Mouse (Mus musculus): Measurements from ENCODE around the gene Nlrx1.
A peak's percentile ranks its signal among the peaks of the same experiment; 100 is the strongest.
"Not testable (repeated sequence)": the region's sequence is repeated elsewhere in the genome, so short reads cannot be mapped to it uniquely, and the experiment has no call there.

The Nlrx1 gene

GRCm38 (mm10) chr9:44268432-44268831 is at the start of gene Nlrx1:
Gene Nlrx1 (minus strand): TSS chr9:44268599.
- DNase-seq (ENCODE audit: low spot score) = no peak

DNA sequence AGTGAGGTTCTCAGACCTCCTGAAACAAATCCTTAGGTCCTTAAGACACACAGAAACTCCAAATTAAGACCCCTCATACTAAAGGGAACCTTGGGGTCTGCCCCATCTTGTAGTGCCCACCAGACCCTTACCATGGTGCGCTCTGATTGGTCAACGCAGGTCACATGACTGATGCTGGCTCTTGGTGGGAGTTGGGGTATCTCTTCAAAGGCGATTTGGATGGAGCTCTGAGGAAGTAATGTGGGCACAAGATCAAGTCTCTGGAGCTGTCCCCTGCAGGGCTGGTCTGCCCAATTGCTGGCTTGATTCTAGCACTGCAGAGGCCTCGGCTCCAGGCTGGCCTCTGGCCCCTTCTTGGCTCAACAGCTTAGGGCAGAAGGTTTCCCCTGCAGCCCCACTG is 49.1 kb upstream of the Nlrx1 start:
- no peak for DNase-seq (ENCODE audit: low spot score)

- DNase-seq (ENCODE audit: low spot score) = no peak
These were observed 46.5 kb upstream of the Nlrx1 start for GRCm38 (mm10) chr9:44314910-44315309.

GRCm38 (mm10) chr9:44314257-44314547 is 45.8 kb upstream of the Nlrx1 start:
- no peak for DNase-seq (ENCODE audit: low spot score)

DNA sequence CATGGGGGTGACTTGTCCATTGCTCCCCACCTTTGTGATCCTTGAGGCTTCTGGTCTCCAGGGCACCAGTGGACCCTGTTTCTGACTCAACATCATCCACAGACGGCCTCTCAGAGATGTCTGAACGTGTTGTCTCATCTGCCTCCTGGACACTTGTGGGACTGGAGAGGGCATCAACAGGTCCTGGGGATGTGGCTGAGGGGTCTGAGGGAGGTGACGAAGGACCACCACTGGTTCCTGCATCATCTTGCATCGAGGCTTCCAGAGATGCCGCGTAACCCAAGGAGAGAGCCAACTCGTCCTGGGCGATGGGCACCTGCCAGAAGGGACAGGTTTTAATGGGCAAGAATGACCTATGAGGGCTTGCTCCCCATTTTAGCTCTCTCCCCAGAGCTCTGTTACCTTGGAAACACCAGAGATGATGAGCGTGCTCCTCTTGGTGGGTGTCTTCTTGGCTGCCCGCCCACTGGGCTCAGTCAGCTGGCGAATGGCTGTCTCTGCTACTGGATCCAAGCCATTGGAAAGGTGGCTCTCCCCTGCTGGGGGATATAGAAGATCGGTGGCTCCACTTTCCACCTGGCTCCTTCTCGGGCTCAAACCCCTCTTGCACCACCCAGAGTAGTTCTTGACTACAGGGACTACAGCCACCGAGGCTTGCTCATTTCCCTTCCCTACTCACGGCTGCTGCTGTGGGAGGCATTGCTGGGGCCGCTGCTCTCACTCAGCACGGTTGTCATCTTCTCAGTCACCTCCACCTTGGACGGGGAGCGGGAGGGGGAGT is 45.3 kb upstream of the Nlrx1 start:
- DNase-seq (ENCODE audit: low spot score) = no peak

GRCm38 (mm10) chr9:44311136-44312134 is 43.0 kb upstream of the Nlrx1 start:
- no peak for DNase-seq (ENCODE audit: low spot score)

DNA sequence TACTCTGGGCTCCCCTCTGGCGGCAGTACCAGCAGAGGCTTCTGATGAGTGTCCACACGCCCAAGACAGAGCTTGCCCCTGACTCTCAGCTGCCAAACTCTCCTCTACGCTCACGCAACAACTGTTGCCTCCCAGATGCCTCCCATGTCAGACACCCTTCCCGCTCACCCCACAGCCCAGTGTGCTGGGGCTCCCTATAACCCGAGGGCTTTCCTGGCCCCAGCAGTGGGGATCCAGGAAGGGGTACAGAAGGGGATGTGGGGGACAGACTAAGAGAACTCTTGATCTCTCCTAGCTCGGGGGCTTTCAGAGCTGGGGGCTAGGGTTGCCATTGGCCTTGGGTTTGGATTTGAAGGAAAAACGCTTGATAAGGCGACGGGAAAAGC is 42.3 kb upstream of the Nlrx1 start:
- DNase-seq (ENCODE audit: low spot score) = no peak

- DNase-seq (ENCODE audit: low spot score) = no peak
These were observed 41.4 kb upstream of the Nlrx1 start for GRCm38 (mm10) chr9:44309756-44310155.

DNA sequence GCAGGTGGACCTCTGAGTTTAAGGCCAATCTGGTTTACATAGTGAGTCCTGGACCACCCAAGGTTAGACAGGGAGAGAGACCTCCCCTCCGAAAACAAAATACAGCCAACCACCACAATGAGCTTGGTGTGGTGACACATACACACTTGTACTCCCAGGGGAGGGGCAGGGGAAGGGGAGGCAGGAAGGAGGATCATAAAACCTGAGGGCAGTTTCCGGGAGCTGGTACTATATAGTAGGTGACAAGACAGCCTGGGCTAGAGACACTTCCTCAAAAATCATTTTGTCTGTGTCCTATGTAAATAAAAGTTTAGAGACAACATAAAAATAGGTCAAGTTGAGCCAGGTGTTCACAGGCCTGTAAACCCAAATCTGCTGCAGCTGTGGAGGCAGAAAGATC is 38.8 kb upstream of the Nlrx1 start:
- DNase-seq (ENCODE audit: low spot score) = no peak

- DNase-seq (ENCODE audit: low spot score) = no peak
These were observed 38.1 kb upstream of the Nlrx1 start for GRCm38 (mm10) chr9:44306532-44306931.

- peak; percentile 100 for DNase-seq (ENCODE audit: low spot score)
These were observed 37.2 kb upstream of the Nlrx1 start, which contains the start of gene Hinfp for GRCm38 (mm10) chr9:44305466-44306079. Gene Hinfp (minus strand): TSS chr9:44305671.

DNA sequence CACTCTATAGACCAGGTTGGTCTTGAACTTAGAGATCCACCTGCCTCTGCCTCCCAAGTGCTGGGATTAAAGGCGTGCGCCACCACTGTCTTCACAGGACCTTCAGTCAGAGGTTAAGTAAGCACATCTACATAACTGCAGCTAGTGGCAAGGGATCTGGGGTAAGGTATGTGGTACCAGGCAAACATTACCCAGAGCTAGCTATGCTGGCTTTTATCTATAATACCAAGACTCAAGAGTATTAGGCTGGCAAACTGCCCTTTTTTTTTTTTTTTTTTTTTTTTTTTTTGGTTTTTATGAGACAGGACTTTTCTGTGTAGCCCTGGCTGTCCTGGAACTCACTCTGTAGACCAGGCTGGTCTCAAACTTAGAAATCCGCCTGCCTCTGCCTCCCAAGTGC is 31.6 kb upstream of the Nlrx1 start:
- DNase-seq (ENCODE audit: low spot score) = not testable (repeated sequence)

- DNase-seq (ENCODE audit: low spot score) = no peak
These were observed 24.1 kb upstream of the Nlrx1 start for GRCm38 (mm10) chr9:44292490-44292889.

GRCm38 (mm10) chr9:44288959-44289291 is 20.5 kb upstream of the Nlrx1 start:
- DNase-seq (ENCODE audit: low spot score) = no peak

DNA sequence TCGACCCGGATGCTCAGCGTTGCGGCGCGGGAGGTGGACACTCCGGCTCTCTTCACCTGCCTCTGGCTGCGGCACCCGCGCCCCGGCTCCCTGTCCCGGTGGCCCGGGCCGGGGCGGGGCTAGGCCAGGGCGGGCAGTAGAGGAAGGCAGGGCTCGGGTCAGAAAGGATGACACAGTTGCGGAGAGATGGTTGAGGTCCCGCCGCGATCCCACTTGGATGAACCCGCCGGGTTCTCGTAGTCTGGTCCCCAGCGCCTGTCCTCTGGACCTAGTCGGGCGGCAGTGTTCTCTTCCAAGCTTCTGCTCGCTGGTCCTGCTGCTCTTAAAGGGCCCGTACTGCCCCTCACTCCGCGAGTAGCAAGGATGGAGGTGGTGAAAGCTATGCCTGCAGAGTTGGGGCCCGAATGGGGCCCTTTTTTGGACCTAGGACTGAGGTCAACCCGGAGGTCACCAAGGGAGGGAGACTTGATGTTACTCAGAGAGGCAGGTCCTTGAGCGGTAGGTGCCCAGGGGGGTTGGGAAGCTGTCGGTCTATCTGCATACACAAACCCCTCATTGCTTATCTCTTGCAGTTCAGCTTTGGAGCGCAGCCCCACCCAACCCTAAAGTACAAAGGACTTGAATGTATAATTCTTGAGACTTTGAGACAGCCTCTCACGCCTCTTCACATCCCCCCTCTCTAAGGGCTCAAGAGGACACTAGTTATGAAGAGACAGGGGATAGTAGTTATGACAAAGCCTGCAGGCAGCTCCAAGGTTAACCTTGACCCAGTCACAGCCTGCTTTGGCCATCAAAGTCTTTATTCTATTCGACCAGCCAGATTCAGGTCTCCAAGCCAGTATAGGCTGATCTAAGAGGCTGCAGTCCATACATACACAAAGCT is 19.9 kb upstream of the Nlrx1 start, which contains the start of gene Abcg4:
Abcg4 (minus strand) TSS at position 540 of the 883 bp plus-strand sequence.
- DNase-seq (ENCODE audit: low spot score) = no peak

GRCm38 (mm10) chr9:44287401-44288075 is 19.1 kb upstream of the Nlrx1 start:
- peak; percentile 30 for DNase-seq (ENCODE audit: low spot score)

GRCm38 (mm10) chr9:44287003-44287400 is 18.6 kb upstream of the Nlrx1 start:
- DNase-seq (ENCODE audit: low spot score) = no peak

GRCm38 (mm10) chr9:44286256-44286850 is 18.0 kb upstream of the Nlrx1 start:
- DNase-seq (ENCODE audit: low spot score) = no peak

DNA sequence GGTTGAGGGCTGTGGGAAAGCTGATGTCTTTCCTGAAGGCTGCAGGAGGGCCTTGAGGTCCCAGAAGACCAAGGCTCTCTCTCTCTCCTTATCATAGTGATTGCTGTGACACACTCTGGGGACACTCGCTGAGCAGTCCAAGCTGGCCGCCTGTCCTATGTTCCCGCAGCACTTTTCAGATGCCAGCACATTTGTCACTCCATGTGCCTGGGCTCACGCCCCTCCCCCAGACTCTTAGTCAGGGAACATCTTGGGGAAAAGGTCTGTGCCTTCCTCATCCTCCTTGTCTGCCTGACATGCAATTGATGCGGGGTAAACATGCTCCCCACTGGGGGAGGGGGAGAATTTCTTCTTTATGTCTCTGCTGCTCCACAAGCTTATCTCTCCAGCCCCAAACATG is 14.8 kb upstream of the Nlrx1 start:
- no peak for DNase-seq (ENCODE audit: low spot score)

DNA sequence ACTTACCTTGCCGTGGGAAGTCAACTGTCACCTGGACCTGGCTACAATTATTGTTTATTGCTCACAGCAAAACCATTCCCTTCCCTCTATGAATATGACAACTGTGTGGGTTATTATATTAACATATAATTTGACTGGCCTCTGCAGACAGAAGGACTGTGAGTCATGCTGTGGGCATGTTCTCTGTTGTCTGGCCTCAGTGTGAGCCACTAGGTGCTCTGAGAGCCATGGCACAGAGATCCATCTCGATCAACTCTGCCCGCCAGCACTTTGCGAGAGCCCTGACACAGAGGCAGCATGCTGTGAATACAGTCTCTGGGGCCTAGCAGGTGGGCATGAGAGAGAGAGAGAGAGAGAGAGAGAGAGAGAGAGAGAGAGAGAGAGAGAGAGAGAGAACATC is 1.6 kb upstream of the Nlrx1 start:
- no peak for DNase-seq (ENCODE audit: low spot score)

DNA sequence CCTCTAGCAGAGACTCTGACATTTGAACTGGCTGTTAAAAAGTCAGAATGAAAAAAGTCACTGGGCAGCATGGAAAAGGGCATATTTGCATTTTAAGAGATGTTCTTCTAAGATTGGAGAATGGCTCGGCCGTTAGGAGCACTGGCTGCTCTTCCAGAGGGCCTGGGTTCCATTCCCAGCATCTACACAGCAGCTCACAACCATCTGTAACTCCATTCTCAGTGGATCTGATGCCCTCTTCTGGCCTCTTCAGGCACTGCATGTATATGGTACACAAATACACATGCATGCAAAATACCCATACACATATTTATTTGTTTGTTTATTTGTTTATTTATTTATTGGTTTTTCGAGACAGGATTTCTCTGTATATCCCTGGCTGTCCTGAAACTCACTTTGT is 678 bp upstream of the Nlrx1 start:
- DNase-seq (ENCODE audit: low spot score) = no peak

All from testis, postnatal 14 days (tissue).